Mouse (Mus musculus) monocyte, adult 5-6 weeks (primary cell): ENCODE results near the gene Milr1. TPM values are rescaled to one million over a fixed set of nuclear protein-coding genes. Genes with fewer than 3 reads are reported as not detected.
A peak's percentile ranks its signal among the peaks of the same experiment; 100 is the strongest.
"Not testable (repeated sequence)": the region's sequence is repeated elsewhere in the genome, so short reads cannot be mapped to it uniquely, and the experiment has no call there.

Experiments used
- ATAC-seq: fragments of 153-309, 156-312 bp; replicated peaks from 2 replicates; pipeline ENCODE4 v1.8.0; 2017; ENCODE audit warnings: mild to moderate bottlenecking; ENCODE audit not compliant: low TSS enrichment, insufficient number of reproducible peaks, severe bottlenecking, poor library complexity, low FRiP score
- total RNA-seq: library from RNA; stranded (forward); fragments of 200-1000, 200-491, 200-594 nt; gene quantifications from 3 replicates; pipeline ENCODE4 v1.2.3, GENCODE M21; 2017

Milr1 gene
- total RNA-seq, 1 experiment from 2014 or later, result 91.7 TPM

GRCm38 (mm10) chr11:106728402-106729366, 22.3 kb upstream of the Milr1 start:
- no peak for ATAC-seq

- no peak for ATAC-seq
Measured at GRCm38 (mm10) chr11:106729656-106730055, 21.4 kb upstream of the Milr1 start.

GRCm38 (mm10) chr11:106730714-106731113, 20.3 kb upstream of the Milr1 start:
- ATAC-seq, result no peak

GRCm38 (mm10) chr11:106736614-106737013, 14.4 kb upstream of the Milr1 start:
- no peak for ATAC-seq

GRCm38 (mm10) chr11:106737178-106737621, 13.8 kb upstream of the Milr1 start:
- no peak for ATAC-seq

- ATAC-seq, result no peak
Measured at GRCm38 (mm10) chr11:106739116-106739515, 11.9 kb upstream of the Milr1 start.

GRCm38 (mm10) chr11:106740724-106741123, 10.3 kb upstream of the Milr1 start:
- not testable (repeated sequence) for ATAC-seq

GRCm38 (mm10) chr11:106741232-106741631, 9.8 kb upstream of the Milr1 start:
- ATAC-seq, result peak; percentile 74

GRCm38 (mm10) chr11:106741826-106742225, 9.2 kb upstream of the Milr1 start:
- ATAC-seq, result no peak

- ATAC-seq, result 0 out of 2 replicates have a peak, but pooled peaks have one; percentile 15
Measured at GRCm38 (mm10) chr11:106742388-106742841, 8.6 kb upstream of the Milr1 start.

- no peak for ATAC-seq
Measured at GRCm38 (mm10) chr11:106744949-106745348, 6.1 kb upstream of the Milr1 start.

GRCm38 (mm10) chr11:106749557-106750120, 1.4 kb upstream of the Milr1 start:
- ATAC-seq, result not testable (repeated sequence)

- no peak for ATAC-seq
Measured at GRCm38 (mm10) chr11:106750121-106750751, 790 bp upstream of the Milr1 start, which contains the start of gene Pecam1. Pecam1 (minus strand) TSS chr11:106750628.

GRCm38 (mm10) chr11:106752103-106752502, 1.1 kb downstream of the Milr1 start:
- ATAC-seq, result peak; percentile 88

GRCm38 (mm10) chr11:106753314-106753713, 2.3 kb downstream of the Milr1 start:
- no peak for ATAC-seq

- no peak for ATAC-seq
Measured at GRCm38 (mm10) chr11:106755583-106755982, 4.6 kb downstream of the Milr1 start.

- ATAC-seq, result peak; percentile 82
Measured at GRCm38 (mm10) chr11:106759028-106759427, 8.0 kb downstream of the Milr1 start.

GRCm38 (mm10) chr11:106760511-106760910, 9.5 kb downstream of the Milr1 start:
- ATAC-seq, result no peak

GRCm38 (mm10) chr11:106762139-106762799, 11.2 kb downstream of the Milr1 start:
- peak; percentile 67 for ATAC-seq
